Mouse (Mus musculus): ENCODE results near the gene Nr3c2.

Gene Nr3c2

GRCm38 (mm10) chr8:77055492-77056021 lies 156.3 kb downstream of the Nr3c2 start:
- CTCF ChIA-PET: no interaction called here

GRCm38 (mm10) chr8:77056853-77057252 lies 157.6 kb downstream of the Nr3c2 start:
- CTCF ChIA-PET: interaction anchor here (0.7 kb wide), 1 partner anchor 18 kb away, joined by 3 read pairs; no protein-coding TSS in a partner anchor

GRCm38 (mm10) chr8:77082687-77083086 lies 183.4 kb downstream of the Nr3c2 start:
- CTCF ChIA-PET: no interaction called here

GRCm38 (mm10) chr8:77086036-77086435 lies 186.8 kb downstream of the Nr3c2 start:
- CTCF ChIA-PET: no interaction called here

GRCm38 (mm10) chr8:77096721-77097120 lies 197.5 kb downstream of the Nr3c2 start:
- CTCF ChIA-PET: no interaction called here

- CTCF ChIA-PET: no interaction called here
Measured at GRCm38 (mm10) chr8:77098101-77098500, 198.9 kb downstream of the Nr3c2 start.

GRCm38 (mm10) chr8:77100370-77100769 lies 201.1 kb downstream of the Nr3c2 start:
- CTCF ChIA-PET: no interaction called here

- CTCF ChIA-PET: no interaction called here
Measured at GRCm38 (mm10) chr8:77102879-77103278, 203.6 kb downstream of the Nr3c2 start.

GRCm38 (mm10) chr8:77112719-77113118 lies 213.5 kb downstream of the Nr3c2 start:
- CTCF ChIA-PET: no interaction called here

GRCm38 (mm10) chr8:77114769-77115168 lies 215.5 kb downstream of the Nr3c2 start:
- CTCF ChIA-PET: no interaction called here

- CTCF ChIA-PET: no interaction called here
Measured at GRCm38 (mm10) chr8:77116419-77117079, 217.3 kb downstream of the Nr3c2 start.

- CTCF ChIA-PET: no interaction called here
Measured at GRCm38 (mm10) chr8:77120810-77121570, 221.7 kb downstream of the Nr3c2 start.

- CTCF ChIA-PET: no interaction called here
Measured at GRCm38 (mm10) chr8:77121571-77121890, 222.3 kb downstream of the Nr3c2 start.

- CTCF ChIA-PET: no interaction called here
Measured at GRCm38 (mm10) chr8:77122300-77122699, 223.1 kb downstream of the Nr3c2 start.

GRCm38 (mm10) chr8:77125777-77126176 lies 226.5 kb downstream of the Nr3c2 start:
- CTCF ChIA-PET: no interaction called here

- CTCF ChIA-PET: no interaction called here
Measured at GRCm38 (mm10) chr8:77128006-77128405, 228.8 kb downstream of the Nr3c2 start.

- CTCF ChIA-PET: no interaction called here
Measured at GRCm38 (mm10) chr8:77132903-77133637, 233.8 kb downstream of the Nr3c2 start.

GRCm38 (mm10) chr8:77133797-77134385 lies 234.6 kb downstream of the Nr3c2 start:
- CTCF ChIA-PET: no interaction called here

GRCm38 (mm10) chr8:77145285-77145684 lies 246.0 kb downstream of the Nr3c2 start:
- CTCF ChIA-PET: no interaction called here

GRCm38 (mm10) chr8:77154496-77154895 lies 255.3 kb downstream of the Nr3c2 start:
- CTCF ChIA-PET: no interaction called here

- CTCF ChIA-PET: no interaction called here
Measured at GRCm38 (mm10) chr8:77169320-77169719, 270.1 kb downstream of the Nr3c2 start.

- CTCF ChIA-PET: no interaction called here
Measured at GRCm38 (mm10) chr8:77169757-77170438, 270.7 kb downstream of the Nr3c2 start.

Data from spleen, embryonic (tissue).